Mouse (Mus musculus) embryonic fibroblast, embryonic 13.5 days (primary cell): Measurements from ENCODE around the gene Mcts1. TPM values are rescaled to one million over a fixed set of nuclear protein-coding genes. Genes with fewer than 3 reads are reported as not detected.
A peak's percentile ranks its signal among the peaks of the same experiment; 100 is the strongest.

Experiments used
- H3K27ac ChIP-seq: 2 replicates; pipeline ENCODE4 v1.5.1; 2012; ENCODE audit warnings: low read length, control low read depth, inconsistent platforms; ENCODE audit not compliant: insufficient read depth
- H3K4me1 ChIP-seq: 2 replicates; pipeline ENCODE4 v1.6.1; 2011; ENCODE audit warnings: low read length; ENCODE audit not compliant: control insufficient read depth, insufficient read depth
- H3K4me3 ChIP-seq: 2 replicates; pipeline ENCODE4 v1.5.1; 2011; ENCODE audit warnings: mild to moderate bottlenecking, control low read depth, low read length; ENCODE audit not compliant: insufficient read depth
- CTCF ChIP-seq: IDR thresholded peaks from 2 replicates; pipeline ENCODE4 v1.5.1; 2011; ENCODE audit warnings: mild to moderate bottlenecking, control low read depth, low read length, moderate library complexity, borderline replicate concordance; ENCODE audit not compliant: insufficient read depth
- POLR2A ChIP-seq: IDR thresholded peaks from 2 replicates; pipeline ENCODE4 v1.6.1; 2011; ENCODE audit warnings: low read depth, mild to moderate bottlenecking, control low read depth, low read length, moderate library complexity
- polyA plus RNA-seq: library from polyadenylated mRNA; stranded (reverse); fragments of >200 nt; gene quantifications from 2 replicates; pipeline ENCODE4 v1.2.4, GENCODE M21; 2011; ENCODE audit warnings: low read depth; ENCODE audit not compliant: missing spikeins, insufficient read length

Mcts1 gene
- polyA plus RNA-seq: 181 and 199 TPM in 2 replicates

DNA sequence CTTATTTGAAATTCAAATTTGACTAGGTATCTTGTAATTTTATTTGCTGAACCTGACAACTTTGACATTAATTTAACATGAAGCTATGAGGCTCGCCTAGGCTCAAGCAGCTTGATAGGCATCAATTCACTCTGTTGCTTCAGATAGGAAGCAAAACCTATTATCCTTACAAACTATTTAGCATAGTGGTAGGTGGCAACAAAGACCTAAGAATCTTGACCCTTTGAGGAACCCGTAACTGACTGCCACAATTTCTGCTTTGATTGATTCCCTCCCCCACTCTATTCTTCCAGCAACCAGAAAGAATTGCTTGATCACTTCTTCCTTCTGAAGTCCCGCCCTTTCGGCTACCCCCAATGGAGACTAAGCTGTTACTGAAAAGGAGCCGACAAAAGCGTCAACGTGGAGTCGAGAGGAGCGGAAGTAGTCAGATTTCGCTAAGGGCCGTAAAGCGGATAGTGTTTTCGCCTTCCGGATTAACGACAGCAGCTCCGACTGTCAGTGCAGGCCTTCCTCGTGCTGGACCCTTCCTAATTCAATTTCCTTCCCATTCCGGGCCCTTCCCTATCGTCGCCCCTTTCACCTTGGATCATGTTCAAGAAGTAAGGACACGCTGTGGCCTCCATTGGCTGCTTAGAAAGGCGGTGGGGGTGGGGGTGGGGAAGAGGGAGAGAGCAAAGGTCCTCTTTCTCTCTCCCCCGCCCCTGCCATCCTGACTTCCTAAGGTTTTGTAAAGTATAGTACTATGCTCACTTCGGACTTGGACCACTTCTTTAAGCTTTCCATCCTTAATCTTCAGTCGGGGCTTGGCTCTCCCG, at the start of gene Mcts1:
TSS of gene Mcts1 (plus strand) at position 402 of the 818 bp plus-strand sequence.
- Histone ChIP-seq H3K27ac (peak within 1 kb of the TSS; percentile 81), H3K4me1 (no peaks in the 10 kb centered on the region), H3K4me3 (peak within 1 kb of the TSS; percentile 79)
- TF ChIP-seq CTCF: no peak
- TF ChIP-seq POLR2A: peak; percentile 65; the same call in 1 of the 2 replicates

DNA sequence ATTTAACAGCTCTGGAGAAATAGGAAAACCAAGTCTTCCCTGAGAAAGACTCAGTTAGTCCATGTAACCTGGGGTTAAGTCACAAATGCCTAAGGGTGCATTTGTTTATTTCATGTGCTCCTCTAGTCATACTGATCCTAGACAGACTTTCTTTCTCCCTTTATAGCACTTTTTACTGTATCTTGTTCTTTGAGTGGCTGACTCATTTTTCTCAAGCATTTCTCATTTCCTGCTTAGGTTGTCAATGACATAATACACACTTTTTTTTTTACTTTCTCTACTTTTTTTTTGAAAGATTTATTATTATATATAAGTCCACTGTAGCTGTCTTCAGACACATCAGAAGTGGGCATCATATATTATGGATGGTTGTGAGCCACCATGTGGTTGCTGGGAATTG, 47.1 kb upstream of the Mcts1 start:
- TF ChIP-seq CTCF: no peak
- no peak for TF ChIP-seq POLR2A
- Histone ChIP-seq H3K4me1 (no peaks in the 10 kb centered on the region), H3K4me3 (no peak overlapping the region), H3K27ac (no peak overlapping the region; the same call in 1 of the 2 replicates)

DNA sequence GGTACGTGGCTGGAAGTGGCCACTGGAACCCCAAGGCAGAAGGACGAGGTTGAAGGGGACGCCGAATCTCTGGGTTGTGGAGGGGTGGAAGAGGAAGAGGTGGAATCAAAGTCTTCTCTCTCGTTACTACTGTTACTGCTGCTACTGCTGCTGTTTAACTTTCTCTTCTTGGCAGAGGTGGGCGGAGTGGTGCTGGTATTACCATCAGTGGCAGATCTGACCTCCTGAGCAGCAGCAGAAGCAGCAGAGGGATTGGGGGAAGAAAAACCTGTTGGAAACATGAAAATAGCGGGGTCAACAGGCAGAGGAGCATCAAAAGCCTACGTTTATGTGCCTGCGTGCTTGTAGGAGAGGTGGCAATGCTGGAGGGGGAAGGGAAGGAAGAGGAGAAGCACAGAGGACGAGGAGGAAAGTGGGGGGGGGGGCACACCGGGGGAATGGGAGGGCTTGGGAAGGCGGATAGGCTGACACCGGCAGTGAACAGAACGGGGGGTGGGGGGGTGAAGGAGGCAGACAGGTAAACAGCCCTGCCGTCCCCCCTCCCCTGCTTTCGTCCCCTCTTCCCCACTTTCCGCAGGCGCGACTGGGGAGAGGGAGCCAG, 36.3 kb upstream of the Mcts1 start:
- H3K27ac ChIP-seq: peak overlapping the region; percentile 53; the same call in 1 of the 2 replicates
- 0 out of 2 replicates have a peak, but pooled peaks cover 3% of the 10 kb centered on the region for H3K4me1 ChIP-seq
- H3K4me3 ChIP-seq: peak overlapping the region; percentile 84
- TF ChIP-seq CTCF (no peak), POLR2A (no peak)

DNA sequence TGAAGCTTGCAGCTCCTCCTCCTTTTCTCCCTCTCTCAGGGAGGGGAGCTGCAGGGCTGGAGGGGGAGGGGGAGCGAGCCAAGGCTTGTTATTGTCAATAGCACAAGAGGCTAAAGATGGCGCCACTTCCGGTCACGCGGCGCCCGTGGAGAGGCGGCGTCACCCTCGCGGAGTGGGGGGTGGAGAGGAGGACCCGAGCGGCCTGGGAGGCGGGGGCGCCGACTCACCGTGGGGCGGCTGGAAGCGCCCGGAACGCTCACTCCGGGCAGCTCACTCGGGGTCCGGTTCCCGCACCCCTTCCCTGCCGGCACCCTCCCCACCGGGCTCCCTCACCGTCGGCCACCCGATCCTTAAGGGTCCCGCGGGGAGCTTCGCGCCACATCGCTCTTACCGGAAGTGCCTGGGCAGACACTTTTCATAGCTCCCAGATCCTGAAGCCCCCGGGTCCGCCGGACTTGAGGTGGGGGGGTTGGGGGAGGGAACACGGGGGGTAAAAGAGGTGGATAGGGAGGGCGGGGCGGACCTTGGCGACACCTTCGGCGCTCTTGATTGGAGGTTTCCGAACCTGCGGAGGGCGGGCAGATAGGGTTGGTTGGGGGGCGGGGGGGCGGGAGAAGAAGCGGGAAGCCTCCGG, 35.7 kb upstream of the Mcts1 start:
- Histone ChIP-seq H3K4me3 (peak overlapping the region; percentile 84), H3K27ac (peak overlapping the region; percentile 97), H3K4me1 (0 out of 2 replicates have a peak, but pooled peaks cover 3% of the 10 kb centered on the region)
- TF ChIP-seq POLR2A (peak; percentile 27; the same call in 1 of the 2 replicates), CTCF (no peak)

DNA sequence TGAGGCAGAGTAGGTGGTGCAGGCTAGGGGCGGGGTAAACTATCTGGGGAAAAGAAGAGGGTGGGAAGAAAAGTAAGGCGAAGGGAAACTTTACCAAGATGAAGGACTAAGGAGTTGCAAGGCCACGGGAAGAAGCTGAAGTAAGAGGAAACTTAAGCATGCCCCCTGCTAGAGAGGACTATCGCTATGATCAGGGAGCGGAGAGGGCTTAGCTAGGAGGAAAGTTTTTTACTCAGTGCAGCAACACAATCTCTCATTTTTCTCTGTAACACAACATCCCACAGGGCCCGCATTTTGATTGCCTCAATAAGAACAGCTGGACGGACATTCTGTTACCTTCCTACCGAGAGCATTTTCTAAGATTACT, 35.2 kb upstream of the Mcts1 start:
- TF ChIP-seq POLR2A (peak; percentile 66), CTCF (no peak)
- H3K4me3 ChIP-seq: peak overlapping the region; percentile 57
- peak overlapping the region; percentile 88 for H3K27ac ChIP-seq
- 0 out of 2 replicates have a peak, but pooled peaks cover 3% of the 10 kb centered on the region for H3K4me1 ChIP-seq

DNA sequence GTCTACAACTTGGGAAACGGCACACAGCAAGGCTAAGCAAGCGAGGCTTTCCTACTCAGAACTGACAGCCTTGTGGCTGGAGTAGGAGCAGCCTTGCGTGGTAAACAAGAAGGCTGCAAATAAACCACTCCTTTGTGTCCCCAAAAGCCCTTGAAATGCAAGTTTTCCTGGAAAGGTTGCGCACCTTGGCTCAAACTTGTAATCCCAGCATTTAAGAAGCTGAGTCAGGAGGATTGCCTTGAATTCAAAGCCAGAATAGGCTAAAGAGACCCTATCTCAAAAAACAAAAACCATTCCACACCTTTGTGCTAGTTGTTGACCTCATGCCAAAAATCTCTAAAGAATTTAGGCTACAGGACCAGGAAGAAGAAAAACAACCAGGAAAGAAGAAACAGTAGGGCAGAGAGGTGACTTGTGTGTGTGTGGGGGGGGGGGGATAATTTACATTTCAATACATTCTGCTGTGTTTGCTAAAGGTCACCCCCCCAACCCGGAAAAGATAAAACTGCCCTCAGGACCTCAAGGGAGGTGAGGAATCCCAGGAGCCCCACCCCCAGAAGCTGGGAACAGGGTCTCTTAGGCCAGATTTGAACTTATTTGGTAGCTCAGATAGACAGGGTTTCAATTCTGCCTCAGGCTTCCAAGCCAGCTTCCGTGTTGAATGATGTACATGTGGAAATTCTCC, 33.7 kb upstream of the Mcts1 start:
- TF ChIP-seq CTCF (no peak), POLR2A (no peak)
- Histone ChIP-seq H3K27ac (no peak overlapping the region), H3K4me1 (0 out of 2 replicates have a peak, but pooled peaks cover 3% of the 10 kb centered on the region), H3K4me3 (no peak overlapping the region)

DNA sequence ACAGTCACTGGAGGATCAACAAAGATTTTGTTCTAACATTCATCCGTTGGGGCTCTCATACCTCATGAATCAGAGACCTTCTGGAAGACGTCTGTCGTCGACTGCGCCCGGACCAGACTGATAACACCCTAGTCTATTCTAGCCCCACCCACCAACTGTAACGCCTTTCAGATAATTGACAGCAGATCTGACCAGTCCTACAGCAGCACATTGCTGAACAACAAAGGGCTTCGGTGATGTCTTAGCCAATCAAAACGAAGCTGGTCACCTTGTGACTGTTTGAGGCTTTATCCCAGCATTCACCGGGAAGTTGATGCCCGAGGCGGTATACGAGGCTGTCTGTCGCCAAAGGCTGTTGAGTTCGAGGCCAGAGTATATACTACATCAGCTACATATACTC, 24.3 kb upstream of the Mcts1 start, which contains the start of gene Cul4b:
TSS of gene Cul4b (minus strand) at position 119 of the 400 bp plus-strand sequence.
- Histone ChIP-seq H3K4me3 (no peak within 1 kb of the TSS), H3K27ac (no peak within 1 kb of the TSS), H3K4me1 (no peaks in the 10 kb centered on the region)
- TF ChIP-seq POLR2A (no peak), CTCF (no peak)

DNA sequence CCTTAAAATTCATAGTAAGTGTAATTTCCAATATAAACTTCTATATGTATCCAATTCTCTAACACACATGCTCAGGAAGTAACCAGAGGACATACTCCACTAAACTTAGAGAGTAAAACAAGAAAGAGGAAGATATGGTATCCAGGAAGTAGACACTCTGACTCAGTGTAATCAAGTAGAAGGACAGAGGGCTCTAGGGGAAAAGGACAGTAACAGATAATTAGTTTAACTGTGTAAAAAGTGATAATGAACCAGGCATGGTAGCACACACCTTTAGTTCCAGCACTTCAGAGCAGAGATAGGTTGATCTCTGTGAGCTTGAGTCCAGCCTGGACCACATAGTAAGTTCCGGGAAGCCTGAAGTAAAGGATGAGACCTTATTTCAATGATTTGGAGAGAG, 19.2 kb upstream of the Mcts1 start:
- no peaks in the 10 kb centered on the region for H3K4me1 ChIP-seq
- H3K27ac ChIP-seq: no peak overlapping the region
- TF ChIP-seq CTCF (no peak), POLR2A (no peak)
- no peak overlapping the region for H3K4me3 ChIP-seq

DNA sequence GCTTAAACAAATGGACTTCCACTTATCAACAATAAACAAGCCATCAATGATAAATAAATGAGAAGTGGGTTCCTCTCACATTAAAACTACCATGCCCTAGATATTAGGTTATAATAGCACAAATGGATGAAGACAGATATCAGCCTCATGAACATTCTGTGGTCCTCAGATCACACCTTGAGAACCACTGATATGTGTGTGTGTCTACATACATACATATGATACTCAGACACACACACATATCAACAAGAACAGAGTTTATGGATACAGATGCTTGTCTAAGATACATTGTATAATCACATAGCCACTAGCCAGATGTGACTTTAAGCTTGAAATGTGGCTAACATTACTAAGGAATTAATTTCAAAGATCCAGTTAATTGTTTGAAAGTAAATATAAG, 17.1 kb upstream of the Mcts1 start:
- Histone ChIP-seq H3K4me3 (no peak overlapping the region), H3K4me1 (no peaks in the 10 kb centered on the region), H3K27ac (no peak overlapping the region)
- TF ChIP-seq CTCF (no peak), POLR2A (no peak)
